Mouse (Mus musculus): ENCODE data around the gene Gm49510. TPM values are rescaled to one million over a fixed set of nuclear protein-coding genes. Genes with fewer than 3 reads are reported as not detected.
A peak's percentile ranks its signal among the peaks of the same experiment; 100 is the strongest.
"Not testable (repeated sequence)": the region's sequence is repeated elsewhere in the genome, so short reads cannot be mapped to it uniquely, and the experiment has no call there.

Gene Gm49510
- polyA plus RNA-seq, 1 experiment from 2014 or later, result 0.23 TPM

DNA sequence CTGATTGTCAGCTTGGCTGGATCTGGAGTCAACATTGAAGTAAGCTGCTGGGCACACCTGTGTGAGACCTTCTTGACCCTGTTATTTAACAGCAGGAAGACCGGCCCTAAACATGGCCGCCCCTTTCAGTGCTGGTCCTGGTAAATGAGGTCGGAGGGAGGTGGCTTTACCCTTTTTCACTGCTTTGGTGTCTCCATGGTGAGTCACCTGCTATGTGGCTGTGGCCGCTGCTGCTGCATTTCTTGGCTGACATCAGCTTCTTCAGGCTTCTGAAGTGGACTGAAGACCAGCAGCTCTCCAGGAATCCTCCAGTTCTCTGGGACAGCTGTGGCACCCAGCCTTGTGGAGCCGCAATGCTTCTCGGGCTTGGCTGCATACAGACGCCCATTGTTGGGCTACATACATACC lies 30.6 kb upstream of the Gm49510 start:
- no peaks in the 10 kb centered on the region for H3K36me3 ChIP-seq
- H3K4me2 ChIP-seq (replicated peaks), result peak overlapping the region; percentile 9; the same call in 1 of the 2 replicates
- H3K9ac ChIP-seq, result no peak overlapping the region
- peak overlapping the region; percentile 85 for H3K27ac ChIP-seq
- no peak overlapping the region for H3K4me3 ChIP-seq (replicated peaks)
- H3K27me3 ChIP-seq (replicated peaks), result no peaks in the 10 kb centered on the region
- no peaks in the 10 kb centered on the region for H3K9me3 ChIP-seq
- peak; percentile 42 for ATAC-seq
- peaks cover 23% of the 10 kb centered on the region for H3K4me1 ChIP-seq (replicated peaks)
- WGBS, result 42% methylated on average over 7 of the region's 7 CpGs

DNA sequence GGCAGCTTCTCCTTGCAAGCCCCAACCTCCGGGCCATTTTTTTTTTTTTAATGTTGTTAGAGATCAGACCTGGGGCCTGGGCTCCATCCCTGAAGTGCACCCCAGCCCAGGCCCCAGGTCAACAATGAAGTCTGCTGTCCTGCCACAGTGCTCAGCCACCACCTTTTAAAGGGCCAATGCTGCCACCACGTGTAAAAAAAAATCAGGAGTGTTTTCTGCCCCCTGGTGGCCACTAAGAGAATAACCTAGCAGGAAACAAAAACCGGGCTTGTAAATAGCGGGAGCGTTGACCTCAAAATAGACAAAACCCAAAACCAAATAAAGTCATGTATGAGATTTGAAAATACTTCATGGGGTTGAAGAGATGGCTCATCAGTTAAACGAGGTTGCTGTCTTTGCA lies 29.7 kb upstream of the Gm49510 start:
- Histone ChIP-seq H3K9ac (no peak overlapping the region), H3K4me1 (replicated peaks) (peaks cover 20% of the 10 kb centered on the region), H3K9me3 (no peaks in the 10 kb centered on the region), H3K36me3 (no peaks in the 10 kb centered on the region), H3K4me3 (replicated peaks) (no peak overlapping the region), H3K4me2 (replicated peaks) (no peak overlapping the region), H3K27ac (no peak overlapping the region), H3K27me3 (replicated peaks) (no peaks in the 10 kb centered on the region)
- whole genome bisulfite sequencing, result 26% methylated on average over 6 of the region's 6 CpGs
- no peak for ATAC-seq

DNA sequence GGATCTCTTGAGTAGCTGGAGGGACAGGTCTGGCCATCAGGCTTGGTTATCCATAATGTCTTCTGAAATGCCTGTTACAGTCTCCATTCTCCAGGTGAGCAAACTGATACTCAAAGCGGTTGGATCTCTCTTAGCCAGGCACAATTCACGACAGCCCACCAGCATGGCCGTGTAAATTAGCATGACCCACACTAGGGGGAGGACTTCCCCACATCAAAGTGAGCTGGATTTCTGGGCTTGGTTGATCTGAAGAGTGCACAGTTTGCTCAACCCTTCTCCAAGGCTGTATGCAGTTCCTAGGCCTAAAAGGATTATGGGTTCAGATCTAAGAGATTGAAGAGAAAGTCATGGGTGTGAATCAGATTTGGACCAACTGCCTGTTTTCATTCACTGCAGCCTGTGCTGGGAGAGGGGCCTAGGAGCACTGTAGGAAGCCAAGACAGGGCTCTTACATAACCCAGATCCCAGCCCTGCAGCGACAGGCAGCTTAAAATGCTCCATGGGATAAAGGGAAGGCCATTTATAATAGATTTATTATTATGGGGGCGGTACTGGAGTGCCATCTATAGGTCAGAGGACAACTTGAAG lies 27.4 kb upstream of the Gm49510 start:
- ATAC-seq, result no peak
- Histone ChIP-seq H3K4me3 (replicated peaks) (no peak overlapping the region), H3K4me2 (replicated peaks) (no peak overlapping the region), H3K4me1 (replicated peaks) (peaks cover 35% of the 10 kb centered on the region), H3K9me3 (no peaks in the 10 kb centered on the region), H3K36me3 (no peaks in the 10 kb centered on the region), H3K9ac (no peak overlapping the region), H3K27me3 (replicated peaks) (no peaks in the 10 kb centered on the region), H3K27ac (no peak overlapping the region)
- 46% methylated on average over 5 of the region's 5 CpGs for WGBS

DNA sequence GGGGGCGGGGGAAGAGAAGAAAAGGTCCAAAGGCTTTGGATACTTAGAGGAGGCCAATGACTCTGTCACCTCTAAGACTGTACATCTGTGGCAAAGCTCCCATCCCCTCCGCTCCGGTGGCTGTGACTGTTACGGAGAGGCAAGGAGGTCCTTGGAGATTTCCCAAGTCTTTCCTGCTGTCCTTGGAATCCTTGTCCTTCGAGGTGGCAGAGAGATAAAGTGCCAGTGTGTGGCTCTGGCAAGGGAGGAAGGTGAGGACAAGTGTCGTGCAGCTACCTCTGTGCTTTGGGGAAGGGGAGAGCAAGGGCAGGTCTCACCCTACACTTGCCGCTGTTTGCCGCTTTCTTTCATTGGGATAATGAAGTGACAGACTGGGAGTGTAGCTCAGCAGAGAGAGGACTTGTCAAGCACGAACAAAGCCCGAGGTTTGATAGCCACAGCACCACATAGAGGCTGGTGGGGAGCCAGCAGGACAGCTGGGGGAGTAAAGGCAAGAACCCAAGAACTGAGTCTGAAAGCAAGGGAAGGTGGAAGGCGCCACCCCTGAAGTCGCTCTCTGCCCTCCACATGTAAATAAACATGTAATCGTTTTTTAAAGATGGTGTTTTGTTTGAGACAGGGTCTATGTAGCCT lies 25.5 kb upstream of the Gm49510 start:
- Histone ChIP-seq H3K9ac (no peak overlapping the region), H3K9me3 (no peaks in the 10 kb centered on the region), H3K4me2 (replicated peaks) (no peak overlapping the region), H3K27ac (no peak overlapping the region), H3K4me1 (replicated peaks) (peaks cover 23% of the 10 kb centered on the region), H3K36me3 (no peaks in the 10 kb centered on the region), H3K4me3 (replicated peaks) (no peak overlapping the region), H3K27me3 (replicated peaks) (no peaks in the 10 kb centered on the region)
- 59% methylated on average over 13 of the region's 13 CpGs for WGBS
- ATAC-seq, result no peak

DNA sequence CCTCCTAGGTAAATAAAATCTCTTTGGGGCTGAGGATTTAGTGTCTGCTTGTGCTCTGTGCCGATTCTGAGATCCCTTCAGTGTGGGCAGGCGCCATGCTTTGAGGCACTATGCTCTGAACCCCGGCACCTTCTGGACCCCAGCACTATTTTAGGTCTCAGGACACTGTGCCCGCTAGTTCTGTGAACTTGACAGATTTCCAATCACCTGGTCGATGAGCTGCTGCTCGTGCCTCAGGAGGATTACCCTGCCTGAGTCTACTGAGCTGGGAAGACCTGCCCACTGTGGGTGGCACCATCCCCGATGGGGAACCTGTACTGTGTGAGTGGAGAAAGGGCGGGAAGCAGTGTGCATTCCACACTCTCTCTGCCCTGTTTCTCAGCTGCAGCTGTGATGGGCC lies 24.5 kb upstream of the Gm49510 start:
- Histone ChIP-seq H3K4me3 (replicated peaks) (no peak overlapping the region), H3K36me3 (no peaks in the 10 kb centered on the region), H3K9me3 (no peaks in the 10 kb centered on the region), H3K27me3 (replicated peaks) (no peaks in the 10 kb centered on the region), H3K4me2 (replicated peaks) (no peak overlapping the region), H3K27ac (peak overlapping the region; percentile 100), H3K4me1 (replicated peaks) (peaks cover 28% of the 10 kb centered on the region), H3K9ac (no peak overlapping the region)
- no peak for ATAC-seq
- 70% methylated on average over 8 of the region's 8 CpGs for WGBS

DNA sequence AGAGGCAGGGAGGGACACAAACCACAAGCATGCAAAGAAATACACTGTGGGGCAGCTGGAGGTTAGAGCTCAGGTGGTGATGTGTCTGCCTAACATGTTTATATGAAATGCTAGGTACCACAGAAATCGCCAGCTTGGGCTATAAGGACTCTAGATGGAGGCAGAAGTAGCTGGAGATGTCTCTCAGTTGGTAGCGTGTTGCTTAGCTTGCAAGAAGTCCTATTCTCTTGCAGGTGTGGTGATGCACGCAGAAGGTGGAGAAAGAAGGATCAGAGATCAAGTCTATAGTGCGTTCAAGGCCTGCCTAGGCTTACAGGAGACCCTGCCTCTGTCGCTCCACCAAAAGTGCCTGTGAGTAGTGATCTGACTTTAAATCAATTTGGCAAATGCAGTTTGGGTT lies 23.9 kb upstream of the Gm49510 start:
- H3K4me1 ChIP-seq (replicated peaks), result peaks cover 30% of the 10 kb centered on the region
- H3K36me3 ChIP-seq, result no peaks in the 10 kb centered on the region
- H3K27me3 ChIP-seq (replicated peaks), result no peaks in the 10 kb centered on the region
- peak overlapping the region; percentile 67 for H3K4me2 ChIP-seq (replicated peaks)
- H3K9me3 ChIP-seq, result no peaks in the 10 kb centered on the region
- ATAC-seq, result no peak
- H3K27ac ChIP-seq, result peak overlapping the region; percentile 100
- 64% methylated on average over 5 of the region's 5 CpGs for WGBS
- 0 out of 2 replicates have a peak overlapping the region, but pooled peaks have one; percentile 79 for H3K9ac ChIP-seq
- no peak overlapping the region for H3K4me3 ChIP-seq (replicated peaks)

DNA sequence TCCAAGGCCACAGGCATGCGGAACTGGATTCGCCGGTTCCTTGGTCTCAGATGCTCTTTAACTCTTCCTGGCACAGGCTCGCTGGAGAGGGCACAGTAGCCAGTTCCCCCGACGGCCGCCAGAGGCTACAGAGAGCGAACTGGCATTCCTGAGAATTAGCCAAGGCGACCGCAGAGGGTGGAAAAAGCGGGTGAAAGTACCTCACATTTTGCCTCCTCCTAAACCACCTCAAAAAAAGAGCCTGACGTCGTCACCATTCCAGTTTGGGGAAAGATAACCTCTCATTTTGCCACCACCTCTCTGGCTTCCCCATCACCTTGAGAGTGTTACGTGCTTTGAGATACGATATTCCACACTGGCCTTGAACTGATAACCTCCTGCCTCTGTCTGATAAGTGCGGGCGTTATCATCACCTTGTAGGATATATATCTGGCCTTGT lies 23.2 kb upstream of the Gm49510 start:
- ATAC-seq, result peak; percentile 55
- peaks cover 30% of the 10 kb centered on the region for H3K4me1 ChIP-seq (replicated peaks)
- no peaks in the 10 kb centered on the region for H3K9me3 ChIP-seq
- H3K27ac ChIP-seq, result peak overlapping the region; percentile 100
- peaks cover 2% of the 10 kb centered on the region for H3K36me3 ChIP-seq
- peak overlapping the region; percentile 74 for H3K4me3 ChIP-seq (replicated peaks)
- H3K27me3 ChIP-seq (replicated peaks), result no peaks in the 10 kb centered on the region
- 2% methylated on average over 17 of the region's 17 CpGs for WGBS
- H3K9ac ChIP-seq, result peak overlapping the region; percentile 79
- peak overlapping the region; percentile 67 for H3K4me2 ChIP-seq (replicated peaks)

DNA sequence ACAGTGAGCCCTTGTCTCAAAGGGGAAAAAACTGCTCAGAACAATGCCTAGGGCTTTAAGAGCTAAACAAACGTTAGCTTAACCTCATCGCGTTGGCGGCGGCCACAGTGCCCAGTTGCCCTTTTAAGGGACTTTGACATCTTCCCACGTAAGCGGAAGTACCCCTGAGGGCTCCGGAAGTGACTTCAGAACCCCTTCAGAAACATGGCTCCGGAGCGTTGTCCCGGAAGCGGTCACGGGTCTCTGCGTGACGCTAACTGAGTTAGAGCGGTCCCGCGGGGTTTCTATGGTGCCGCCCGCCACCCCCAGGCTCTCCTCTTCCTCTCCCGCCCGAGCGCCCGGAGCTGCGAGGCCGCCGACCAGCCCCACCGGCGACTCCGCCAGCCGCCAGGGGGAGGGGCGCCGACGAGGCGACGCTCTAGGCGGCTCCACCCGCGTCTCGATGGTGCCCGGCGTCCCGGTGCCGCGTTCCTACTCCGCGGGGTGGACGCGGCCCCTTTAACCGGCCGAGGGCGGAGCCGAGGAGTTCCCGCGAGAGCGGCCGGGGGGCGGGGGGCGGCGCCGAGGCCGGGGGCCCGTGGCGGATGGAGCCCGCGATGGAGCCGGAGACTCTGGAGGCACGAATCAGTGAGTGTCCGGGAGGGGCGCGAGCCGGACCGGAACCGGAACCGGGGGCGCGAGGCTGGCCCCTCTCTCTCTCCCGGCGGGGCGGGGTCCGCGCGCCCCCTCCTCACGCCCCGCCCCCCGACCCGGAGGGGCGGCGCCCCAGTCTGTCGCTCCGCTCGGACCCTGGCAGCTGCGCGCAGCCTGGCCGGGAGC lies 22.3 kb upstream of the Gm49510 start, which contains the start of gene Gga1:
Gene Gga1 (plus strand): TSS at position 200 of the 819 bp plus-strand sequence.
- H3K9ac ChIP-seq, result peak within 1 kb of the TSS; percentile 79
- ATAC-seq, result peak; percentile 92
- H3K4me3 ChIP-seq (replicated peaks), result peak within 1 kb of the TSS; percentile 74
- peaks cover 29% of the 10 kb centered on the region for H3K4me1 ChIP-seq (replicated peaks)
- peak within 1 kb of the TSS; percentile 100 for H3K27ac ChIP-seq
- no peaks in the 10 kb centered on the region for H3K9me3 ChIP-seq
- under 1% methylated on average over 83 of the region's 95 CpGs for WGBS
- H3K36me3 ChIP-seq, result peaks cover 11% of the 10 kb centered on the region
- peak within 1 kb of the TSS; percentile 67 for H3K4me2 ChIP-seq (replicated peaks)
- no peaks in the 10 kb centered on the region for H3K27me3 ChIP-seq (replicated peaks)

DNA sequence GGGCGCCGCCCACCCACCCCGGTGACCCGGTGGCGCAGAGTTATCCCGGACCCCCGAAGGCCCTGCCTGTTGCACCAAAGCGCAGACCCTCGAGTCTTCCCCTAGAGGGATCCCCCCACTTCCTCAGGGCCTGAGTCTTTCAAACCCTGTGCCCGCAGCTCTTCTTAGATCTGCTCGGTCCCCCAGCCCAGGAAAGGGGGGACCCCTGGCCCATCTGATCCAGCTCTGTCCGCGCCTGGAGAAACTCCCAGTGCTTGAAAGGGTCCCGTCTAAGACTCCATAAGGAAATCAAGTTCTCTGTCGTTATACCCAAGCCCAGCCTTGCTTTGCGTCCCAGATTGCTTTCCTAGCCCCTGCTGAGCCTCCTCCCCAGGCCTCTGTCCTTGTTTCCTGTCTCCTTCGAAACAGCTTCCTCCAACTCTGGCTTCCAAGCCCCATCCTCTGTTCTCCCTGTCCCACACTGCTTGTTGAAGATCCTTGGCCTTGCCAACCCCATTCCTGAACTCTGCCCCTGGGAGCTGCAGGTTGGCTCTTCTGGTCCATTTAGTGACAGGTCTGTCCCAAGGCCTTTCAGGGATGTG lies 21.6 kb upstream of the Gm49510 start:
- H3K9ac ChIP-seq, result peak overlapping the region; percentile 79
- no peaks in the 10 kb centered on the region for H3K9me3 ChIP-seq
- ATAC-seq, result peak; percentile 0; the same call in 1 of the 2 replicates
- peak overlapping the region; percentile 74 for H3K4me3 ChIP-seq (replicated peaks)
- H3K27me3 ChIP-seq (replicated peaks), result no peaks in the 10 kb centered on the region
- WGBS, result 3% methylated on average over 17 of the region's 17 CpGs
- H3K36me3 ChIP-seq, result peaks cover 11% of the 10 kb centered on the region
- H3K4me1 ChIP-seq (replicated peaks), result peaks cover 27% of the 10 kb centered on the region
- H3K4me2 ChIP-seq (replicated peaks), result peak overlapping the region; percentile 67
- peak overlapping the region; percentile 100 for H3K27ac ChIP-seq

DNA sequence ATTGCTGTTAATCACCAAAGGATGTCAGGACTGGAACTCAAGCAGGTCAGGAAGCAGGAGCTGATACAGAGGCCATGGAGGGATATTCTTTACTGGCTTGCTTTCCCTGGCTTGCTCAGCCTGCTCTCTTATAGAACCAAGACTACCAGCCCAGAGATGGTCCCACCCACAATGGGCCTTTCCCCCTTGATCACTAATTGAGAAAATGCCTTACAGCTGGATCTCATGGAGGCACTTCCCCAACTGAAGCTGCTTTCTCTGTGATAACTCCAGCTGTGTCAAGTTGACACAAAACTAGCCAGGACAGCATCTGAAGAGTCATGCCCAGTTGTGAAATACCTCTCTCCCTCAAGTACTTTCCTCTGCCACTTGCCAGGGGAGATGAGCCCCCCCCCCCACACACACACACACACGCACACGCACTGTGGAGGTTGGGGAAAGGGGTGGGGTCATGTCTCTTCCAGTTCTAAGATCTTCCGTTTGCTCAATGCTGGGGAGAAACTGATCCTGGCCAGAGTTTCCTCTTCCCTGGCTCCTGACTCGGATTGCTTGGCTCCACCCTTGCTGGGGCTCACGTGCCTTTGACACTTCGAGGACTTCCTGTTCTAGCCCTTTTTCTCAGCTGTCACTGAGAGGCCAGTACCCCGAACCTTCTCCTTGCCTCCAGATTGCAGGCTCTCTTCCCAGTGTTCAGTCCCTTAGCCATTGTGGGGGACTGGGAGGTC lies 20.5 kb upstream of the Gm49510 start:
- Histone ChIP-seq H3K36me3 (peaks cover 14% of the 10 kb centered on the region), H3K27ac (0 out of 2 replicates have a peak overlapping the region, but pooled peaks have one; percentile 36), H3K4me1 (replicated peaks) (peaks cover 27% of the 10 kb centered on the region), H3K4me2 (replicated peaks) (peak overlapping the region; percentile 15)
- H3K4me3 ChIP-seq (replicated peaks); H3K27me3 ChIP-seq (replicated peaks); H3K9me3 ChIP-seq; ATAC-seq; H3K9ac ChIP-seq: not testable (repeated sequence)
- 27% methylated on average over 7 of the region's 7 CpGs for WGBS

DNA sequence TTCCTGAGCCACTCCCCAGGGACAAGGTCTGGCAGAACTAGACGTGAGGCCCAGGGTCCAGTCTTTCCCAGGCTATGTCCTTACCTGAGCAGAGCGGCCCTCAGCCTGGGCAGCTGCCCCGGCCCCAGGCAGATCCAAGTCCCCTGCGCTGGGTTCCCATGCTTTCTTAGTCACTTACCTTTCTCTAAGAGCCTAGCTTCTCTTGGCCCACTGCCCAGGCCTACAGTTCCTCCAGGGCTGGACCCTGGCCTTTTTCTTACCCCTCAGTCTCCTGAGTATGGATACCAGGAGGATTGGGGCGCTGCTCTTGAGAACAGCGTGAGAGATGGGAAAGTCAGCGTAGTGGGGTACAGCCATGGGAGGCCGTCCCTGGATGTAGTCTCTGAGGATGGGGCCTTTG lies 19.0 kb upstream of the Gm49510 start:
- Histone ChIP-seq H3K4me2 (replicated peaks) (no peak overlapping the region), H3K4me1 (replicated peaks) (peaks cover 23% of the 10 kb centered on the region), H3K4me3 (replicated peaks) (no peak overlapping the region), H3K27ac (no peak overlapping the region), H3K9ac (no peak overlapping the region), H3K36me3 (peaks cover 25% of the 10 kb centered on the region), H3K9me3 (no peaks in the 10 kb centered on the region), H3K27me3 (replicated peaks) (no peaks in the 10 kb centered on the region)
- no peak for ATAC-seq
- 92% methylated on average over 8 of the region's 8 CpGs for WGBS

All from intestine, embryonic 15.5 days (tissue).